Mouse (Mus musculus) spleen, embryonic (tissue): ENCODE data around the gene Iqcd.

Experiments
- CTCF ChIA-PET: fragments of 350-600 bp; sonication (Branson Sonifier 250); formaldehyde crosslinking; loops from one replicate; lab custom pipeline; 2022; lab: Charles Lee

Iqcd gene

GRCm38 (mm10) chr5:120622198-120622851 lies 33.5 kb downstream of the Iqcd start:
- CTCF ChIA-PET, result interaction anchor here (2.0 to 2.3 kb wide), 2 partner anchors 21 to 28 kb away, joined by 5 to 14 read pairs; partner anchors contain the start of gene Rasal1

DNA sequence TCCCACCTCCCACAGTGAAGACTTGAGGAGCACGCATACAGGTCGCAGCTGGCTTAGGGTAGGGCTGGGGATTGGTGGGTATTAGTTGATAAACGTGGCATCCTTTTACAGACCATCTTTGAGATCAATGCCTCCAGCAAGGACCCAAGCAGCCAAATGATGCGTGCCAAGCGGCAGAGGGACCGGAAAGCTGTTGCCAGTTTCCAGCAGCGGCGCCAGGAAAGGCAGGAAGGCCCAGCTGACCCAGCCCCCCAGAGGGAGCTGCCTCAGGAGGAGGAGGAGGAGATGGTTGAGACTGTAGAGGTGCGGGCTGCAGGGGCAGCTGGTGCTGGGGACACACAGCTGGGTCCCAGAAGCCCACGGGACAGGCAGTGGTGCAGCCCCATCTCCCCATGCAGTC lies 35.6 kb downstream of the Iqcd start:
- CTCF ChIA-PET, result no interaction called here

GRCm38 (mm10) chr5:120626399-120626798 lies 37.6 kb downstream of the Iqcd start:
- CTCF ChIA-PET, result interaction anchor here (0.6 to 0.7 kb wide), 3 partner anchors 13 to 50 kb away, joined by 3 to 4 read pairs (median 3); partner anchors contain the start of gene Iqcd

DNA sequence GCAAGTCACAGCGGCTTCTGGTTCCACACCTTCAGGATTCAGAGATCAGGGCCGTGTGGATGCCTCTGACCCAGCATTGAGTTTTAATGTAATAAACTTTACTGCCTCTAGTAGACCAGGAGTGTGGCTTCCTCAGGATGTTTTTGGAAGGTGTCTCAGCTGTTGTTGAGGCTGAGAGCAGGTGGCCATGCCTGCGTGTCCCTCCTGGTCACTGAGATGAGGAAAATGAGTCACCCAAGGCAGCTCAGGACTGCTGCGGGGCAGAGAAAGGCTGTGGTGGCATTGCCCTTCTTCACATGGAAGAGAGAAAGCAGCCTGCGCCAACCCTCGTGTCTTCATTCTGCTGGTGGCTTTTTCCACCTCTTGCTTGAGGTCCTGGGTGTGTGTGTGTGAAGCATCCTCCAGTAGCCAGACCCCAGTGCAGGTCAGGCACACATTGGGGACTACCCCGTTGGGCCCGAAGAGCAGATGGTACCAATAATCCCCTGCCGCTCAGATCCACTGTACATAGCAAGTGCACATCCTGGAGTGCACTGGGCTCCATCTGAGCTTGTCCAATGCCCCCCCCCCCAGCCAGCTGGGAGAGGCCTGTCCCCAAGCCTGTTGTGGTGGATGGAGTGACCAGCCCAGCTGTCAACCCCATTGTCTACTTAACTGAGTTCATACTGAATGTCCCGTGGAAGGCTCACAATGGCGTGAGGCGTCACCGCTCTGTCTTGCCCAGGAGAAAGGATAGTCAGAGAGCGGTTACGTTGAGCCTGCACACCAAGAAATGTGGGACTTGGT lies 38.9 kb downstream of the Iqcd start:
- CTCF ChIA-PET, result no interaction called here

- CTCF ChIA-PET, result no interaction called here
Measured at GRCm38 (mm10) chr5:120628624-120629023, 39.8 kb downstream of the Iqcd start.

- CTCF ChIA-PET, result interaction anchor here (0.5 to 1.6 kb wide), 2 partner anchors 18 to 90 kb away, joined by 3 to 4 read pairs; partner anchors contain the start of gene Rasal1
Measured at GRCm38 (mm10) chr5:120631128-120631527, 42.3 kb downstream of the Iqcd start.

DNA sequence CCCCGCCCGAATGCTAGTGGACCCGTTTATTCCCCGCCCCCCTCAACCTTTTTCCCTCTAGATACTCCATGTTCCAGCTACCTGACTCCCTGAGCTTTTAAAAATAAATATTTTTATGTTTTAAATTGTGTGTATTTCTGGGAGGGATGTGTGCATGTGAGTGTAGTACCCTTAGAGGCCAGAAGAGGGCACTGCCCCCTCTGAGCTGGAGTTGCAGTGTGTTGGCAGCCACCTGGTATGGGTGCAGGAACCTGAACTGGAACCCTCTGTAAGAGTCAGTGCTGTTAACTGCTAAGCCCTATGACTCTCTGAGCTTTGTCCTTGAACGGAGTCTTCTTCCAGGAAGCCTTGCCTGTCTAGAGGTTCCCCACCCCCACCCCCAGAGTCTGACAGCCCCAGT lies 43.1 kb downstream of the Iqcd start:
- CTCF ChIA-PET, result interaction anchor here (0.5 to 1.6 kb wide), 3 partner anchors 12 to 90 kb away, joined by 3 to 4 read pairs (median 4); partner anchors contain the start of gene Rasal1

GRCm38 (mm10) chr5:120634131-120634530 lies 45.3 kb downstream of the Iqcd start, which contains the start of gene Cfap73:
Gene Cfap73 (minus strand): TSS chr5:120634235.
- CTCF ChIA-PET, result interaction anchor here (1.4 kb wide), 1 partner anchor 15 kb away, joined by 3 read pairs; the partner anchor contains the start of gene Rasal1

DNA sequence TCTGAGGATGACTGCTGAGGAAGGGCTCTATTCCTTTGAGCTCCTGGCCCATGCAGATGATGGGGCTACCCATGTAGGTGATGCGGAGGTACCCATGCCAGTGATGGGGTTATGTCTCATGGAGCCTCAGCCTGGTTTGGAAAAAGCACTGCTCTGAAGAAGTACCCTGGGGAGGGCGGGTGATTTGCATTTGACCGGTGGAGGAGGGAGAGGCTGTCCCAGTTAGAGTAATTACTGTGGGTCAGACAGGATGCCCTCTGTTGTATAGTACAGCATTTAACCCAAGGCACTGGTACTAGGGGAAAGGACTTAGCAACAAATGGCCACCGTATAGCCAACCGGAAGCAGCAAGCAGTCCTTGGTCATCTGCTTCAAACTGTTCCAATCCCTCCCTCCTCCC lies 46.0 kb downstream of the Iqcd start:
- CTCF ChIA-PET, result no interaction called here

- CTCF ChIA-PET, result interaction anchor here (0.6 kb wide), 1 partner anchor 44 kb away, joined by 9 read pairs; no protein-coding TSS in a partner anchor
Measured at GRCm38 (mm10) chr5:120635633-120636032, 46.8 kb downstream of the Iqcd start.

GRCm38 (mm10) chr5:120640094-120640493 lies 51.3 kb downstream of the Iqcd start:
- CTCF ChIA-PET, result interaction anchor here (1.1 kb wide), 1 partner anchor 9 kb away, joined by 4 read pairs; the partner anchor contains the start of gene Rasal1

DNA sequence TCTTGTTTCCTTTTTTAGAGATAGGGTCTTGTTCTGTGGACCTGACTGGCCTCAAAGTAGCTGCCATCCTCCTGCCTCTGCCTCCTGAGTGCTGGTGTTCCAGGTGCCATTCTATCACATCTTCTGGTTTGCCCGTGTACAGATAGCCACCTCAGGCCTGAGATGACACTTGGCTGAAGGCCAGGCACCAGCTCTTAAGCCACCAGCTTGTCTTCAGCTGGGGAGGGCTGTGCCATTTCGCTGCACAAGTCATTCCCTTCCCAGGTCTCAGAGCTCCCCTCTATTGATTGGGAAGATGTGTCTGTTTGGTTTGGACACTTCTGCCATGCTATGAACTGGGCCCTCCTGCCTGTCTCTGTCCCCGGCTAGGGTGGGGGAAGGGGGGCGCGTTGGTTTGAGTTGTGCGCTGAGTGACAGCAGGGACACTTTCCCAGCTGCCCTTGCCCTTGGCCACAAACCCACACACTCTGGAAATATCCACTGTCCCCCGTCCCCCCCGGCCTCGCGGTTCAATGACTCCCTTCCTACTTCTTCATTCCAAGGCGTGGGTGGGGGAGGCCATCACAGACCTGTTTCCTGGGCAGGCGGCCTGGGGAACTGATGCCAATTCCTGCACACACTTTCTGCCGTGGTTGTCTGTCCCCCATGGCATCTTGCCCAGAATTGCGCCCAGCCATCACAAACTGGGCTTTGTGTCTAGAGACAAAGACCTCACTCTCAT lies 54.7 kb downstream of the Iqcd start:
- CTCF ChIA-PET, result interaction anchor here (1.4 kb wide), 1 partner anchor 22 kb away, joined by 5 read pairs; no protein-coding TSS in a partner anchor

DNA sequence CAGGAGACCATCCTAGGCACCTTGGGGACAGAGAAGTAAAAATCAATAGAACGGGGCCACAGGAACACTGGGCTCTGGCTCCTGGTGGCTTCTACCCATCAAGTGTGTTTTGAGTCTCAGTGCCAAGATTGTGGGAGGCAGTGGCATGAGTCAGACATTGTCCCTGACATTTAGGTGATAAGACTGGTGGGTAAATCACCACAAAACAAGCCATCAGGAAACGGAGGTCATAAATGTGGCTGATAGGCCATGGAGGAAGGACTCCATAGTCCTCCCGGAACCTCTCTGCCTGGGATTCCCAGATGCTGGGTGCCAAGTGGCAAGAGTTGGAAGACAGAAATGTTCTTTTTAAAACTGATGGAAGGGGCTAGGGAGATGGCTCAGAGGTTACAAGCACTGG lies 55.4 kb downstream of the Iqcd start:
- CTCF ChIA-PET, result interaction anchor here (0.6 kb wide), 1 partner anchor 12 kb away, joined by 4 read pairs; no protein-coding TSS in a partner anchor

DNA sequence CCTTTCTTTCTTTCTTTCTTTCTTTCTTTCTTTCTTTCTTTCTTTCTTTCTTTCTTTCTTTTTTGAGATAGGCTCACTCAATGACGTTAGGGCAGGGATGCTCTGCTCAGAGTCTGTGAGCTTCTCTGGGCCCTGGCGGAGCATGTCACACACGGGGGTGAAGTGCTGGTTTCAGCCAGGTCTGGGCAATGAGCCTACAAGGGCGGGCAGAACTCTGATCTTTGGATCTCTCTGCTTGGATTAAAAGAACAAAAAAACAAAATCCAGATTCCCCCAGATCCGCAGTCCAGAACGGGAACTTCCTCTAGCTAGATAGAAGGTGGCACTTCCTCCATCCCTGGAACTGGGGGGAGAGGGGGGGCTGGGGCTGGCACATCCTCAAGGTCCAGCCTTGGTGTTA lies 57.0 kb downstream of the Iqcd start:
- CTCF ChIA-PET, result no interaction called here

DNA sequence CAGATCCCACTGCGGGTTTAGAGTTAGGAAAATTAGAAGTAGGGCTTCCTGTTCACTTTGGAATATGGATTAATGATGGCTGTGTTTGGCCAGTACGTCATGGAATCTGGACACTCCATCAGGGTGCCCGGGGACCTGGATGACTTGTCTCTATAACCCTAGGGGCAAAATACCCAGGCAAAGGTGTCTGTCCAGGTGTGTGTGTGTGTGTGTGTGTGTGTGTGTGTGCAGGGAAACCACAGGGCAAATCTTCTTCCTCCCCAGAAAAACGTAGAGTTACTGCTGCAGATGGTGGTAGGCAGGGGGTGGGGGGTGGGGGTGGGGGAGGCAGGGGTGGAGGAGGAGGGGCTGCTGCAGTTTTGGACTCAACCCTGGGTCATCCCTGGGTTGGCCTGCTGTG lies 58.5 kb downstream of the Iqcd start:
- CTCF ChIA-PET, result interaction anchor here (0.8 kb wide), 1 partner anchor 29 kb away, joined by 3 read pairs; no protein-coding TSS in a partner anchor

GRCm38 (mm10) chr5:120647814-120648491 lies 59.1 kb downstream of the Iqcd start:
- CTCF ChIA-PET, result interaction anchor here (0.8 kb wide), 1 partner anchor 30 kb away, joined by 3 read pairs; no protein-coding TSS in a partner anchor

DNA sequence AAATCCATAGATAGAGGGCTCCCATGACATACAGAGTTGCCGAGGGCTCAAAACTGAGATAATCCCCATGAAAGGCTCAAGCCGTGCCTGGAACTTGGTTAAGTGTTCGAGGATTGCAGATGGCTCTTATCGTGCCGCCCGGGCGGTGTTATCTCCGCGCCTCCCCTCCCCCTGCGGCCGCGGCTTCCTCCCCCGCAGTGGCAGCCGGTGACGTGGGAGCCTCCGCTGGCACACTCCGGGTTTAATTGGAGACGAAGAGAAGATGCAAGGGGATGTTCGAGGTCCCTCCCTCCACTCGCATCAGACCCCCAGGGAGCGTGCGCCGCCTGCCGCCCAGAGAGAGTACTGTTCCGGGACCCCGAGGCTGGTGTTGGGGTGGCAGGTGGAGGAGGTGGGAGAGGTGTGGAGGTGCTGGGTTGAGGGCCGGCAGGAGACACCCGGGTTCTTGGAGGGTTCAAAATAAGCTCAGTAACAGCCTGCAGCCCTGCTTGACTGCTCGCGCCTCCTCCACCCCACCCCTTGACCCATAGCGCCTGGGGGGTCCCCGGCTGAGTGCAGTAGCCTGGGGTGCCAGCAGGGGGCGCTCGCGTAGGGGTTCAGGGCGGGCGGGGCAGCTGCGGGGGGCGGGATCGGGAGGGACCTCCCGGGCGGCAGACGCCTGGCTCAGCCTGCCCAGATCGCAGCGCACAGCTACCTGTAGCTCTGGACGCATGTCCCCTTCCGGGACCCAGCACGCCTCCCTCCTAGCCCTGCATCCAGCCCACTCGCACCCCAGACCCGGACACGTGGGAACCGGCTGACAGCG lies 60.0 kb downstream of the Iqcd start, which contains the start of gene Rasal1:
Rasal1 (plus strand) TSS at position 244 of the 805 bp plus-strand sequence.
- CTCF ChIA-PET, result interaction anchor here (0.7 to 3.1 kb wide), 7 partner anchors 9 to 61 kb away, joined by 3 to 14 read pairs (median 4); partner anchors contain the start of gene Cfap73

DNA sequence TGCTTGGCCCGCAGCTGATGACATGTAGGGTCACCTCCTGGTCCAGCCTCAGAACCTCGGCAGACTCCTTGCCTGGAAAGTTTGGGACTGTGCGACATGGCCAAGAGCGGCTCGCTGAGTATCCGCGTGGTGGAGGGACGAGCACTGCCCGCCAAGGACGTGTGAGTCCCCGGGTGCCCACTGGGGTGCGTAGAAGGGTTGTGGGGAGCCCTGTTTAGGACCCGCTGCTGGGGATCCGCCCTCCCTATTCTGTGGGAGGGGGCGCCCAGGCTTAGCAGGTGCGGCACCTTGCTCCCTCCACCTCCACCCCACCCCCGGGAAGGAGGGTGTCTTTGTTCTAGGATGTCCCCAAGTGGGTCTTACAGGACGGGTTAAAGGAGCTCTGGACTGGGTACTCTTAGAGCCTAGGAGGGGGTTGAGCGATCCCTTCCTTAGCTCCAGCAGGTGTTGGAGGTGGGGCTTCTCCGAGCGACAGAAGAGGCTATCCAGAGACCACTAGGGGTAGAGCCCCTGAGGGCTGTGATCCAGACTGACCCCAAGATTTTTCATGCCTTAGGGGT lies 60.6 kb downstream of the Iqcd start:
- CTCF ChIA-PET, result interaction anchor here (0.6 to 3.1 kb wide), 9 partner anchors 9 to 442 kb away, joined by 3 to 14 read pairs (median 3); partner anchors contain the start of gene Cfap73

DNA sequence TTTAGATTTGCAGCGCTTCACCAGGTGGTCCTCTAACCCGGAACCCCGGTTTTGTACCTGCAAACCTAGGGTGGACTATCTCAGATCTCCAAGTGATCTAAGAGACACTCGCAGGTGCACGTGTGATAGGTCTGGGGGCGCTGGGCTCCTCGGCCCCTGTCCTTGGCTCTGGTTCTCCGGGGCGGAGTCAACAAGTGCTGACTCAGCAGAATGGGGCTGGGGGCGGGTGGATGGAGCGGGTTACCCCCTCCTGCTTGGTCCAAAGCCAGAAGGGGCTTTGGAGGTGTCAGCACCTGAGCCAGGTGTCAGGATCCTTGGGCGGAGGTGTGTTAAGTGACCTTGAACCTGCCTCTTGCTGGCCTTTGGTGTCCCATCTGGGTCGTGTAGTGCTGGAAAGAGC lies 61.1 kb downstream of the Iqcd start:
- CTCF ChIA-PET, result interaction anchor here (0.6 to 3.1 kb wide), 5 partner anchors 18 to 441 kb away, joined by 3 to 14 read pairs (median 4); no protein-coding TSS in a partner anchor
